Mouse (Mus musculus) intestine, embryonic 14.5 days (tissue): ENCODE results near the gene Sin3a. TPM values are rescaled to one million over a fixed set of nuclear protein-coding genes. Genes with fewer than 3 reads are reported as not detected.

Experiments used
- ATAC-seq: fragments of 200-750 bp; cut with Nextera tagmentation; replicated peaks from 2 replicates; pipeline ENCODE4 v1.8.0; 2017; ENCODE audit warnings: low read depth, moderate number of reproducible peaks, moderate TSS enrichment, moderate library complexity; ENCODE audit not compliant: low FRiP score, low TSS enrichment
- DNase-seq: peaks from one replicate; pipeline ENCODE4 v3.0.0-alpha.2; 2018; ENCODE audit warnings: low spot score
- H3K27ac ChIP-seq: fragments of 300-500 bp; sonication (generic); 2 replicates; pipeline ENCODE4 v1.5.1; 2014; ENCODE audit warnings: low read depth, mild to moderate bottlenecking, control low read depth
- H3K27me3 ChIP-seq: fragments of 300-500 bp; sonication (generic); replicated peaks from 2 replicates; pipeline ENCODE4 v1.6.1; 2014; ENCODE audit warnings: low read length, control low read depth; ENCODE audit not compliant: control insufficient read depth, insufficient read depth
- H3K36me3 ChIP-seq: fragments of 300-500 bp; sonication (generic); 2 replicates; pipeline ENCODE4 v1.6.1; 2014; ENCODE audit warnings: low read length, control low read depth; ENCODE audit not compliant: control insufficient read depth, insufficient read depth
- H3K4me1 ChIP-seq: fragments of 300-500 bp; sonication (generic); replicated peaks from 2 replicates; pipeline ENCODE4 v1.6.1; 2014; ENCODE audit warnings: low read length, control low read depth, mixed read lengths; ENCODE audit not compliant: control insufficient read depth, insufficient read depth
- H3K4me2 ChIP-seq: fragments of 300-500 bp; sonication (generic); 2 replicates; pipeline ENCODE4 v1.6.1; 2014; ENCODE audit warnings: low read length
- H3K4me3 ChIP-seq: fragments of 300-500 bp; sonication (generic); 2 replicates; pipeline ENCODE4 v1.5.1; 2014; ENCODE audit warnings: low read depth, low read length, control low read depth, mixed read lengths
- H3K9ac ChIP-seq: fragments of 300-500 bp; sonication (generic); 2 replicates; pipeline ENCODE4 v1.6.1; 2014; ENCODE audit warnings: mild to moderate bottlenecking, low read length
- H3K9me3 ChIP-seq: fragments of 300-500 bp; sonication (generic); 2 replicates; pipeline ENCODE4 v1.6.1; 2016; ENCODE audit warnings: low read length, control low read depth; ENCODE audit not compliant: control insufficient read depth
- WGBS: fragments of 180-500 bp; shearing (Covaris S2); extraction: QIAGEN DNeasy Blood & Tissue Kit; methylation state at CpG from one replicate; pipeline ENCODE4 v1.1.7; 2014; 5-methylcytosine and 5-hydroxymethylcytosine counted together
- polyA plus RNA-seq: library from polyadenylated mRNA; unstranded; fragments of >200 nt; fragmentation: Nextera tagmentation; extraction: Ambion mirVana; gene quantifications from 2 replicates; pipeline ENCODE4 v1.2.1, GENCODE M21; 2014

Gene Sin3a
- polyA plus RNA-seq, 1 experiment from 2014 or later: 42.1 TPM

DNA sequence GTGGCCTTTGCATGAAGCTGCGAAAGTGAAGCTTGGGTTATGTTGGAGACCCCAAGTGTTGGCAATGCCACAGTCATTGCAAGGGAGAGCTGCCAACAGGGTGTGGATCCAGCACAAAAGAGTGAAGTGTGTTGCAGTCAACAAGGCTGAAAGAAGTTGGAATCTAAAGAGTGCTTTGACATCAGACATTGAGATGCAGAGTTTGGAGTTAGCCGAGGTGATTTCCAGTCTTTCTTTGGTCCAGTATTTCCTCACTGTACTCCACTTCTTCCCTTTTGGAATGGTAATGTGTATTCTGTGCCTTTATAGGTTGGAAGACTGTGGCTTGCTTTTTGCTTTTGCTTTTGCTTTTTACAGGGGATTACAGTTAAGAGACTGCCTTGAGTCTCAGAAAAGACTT, 94.3 kb downstream of the Sin3a start:
- Histone ChIP-seq H3K27me3 (no peaks in the 10 kb centered on the region), H3K9me3 (no peaks in the 10 kb centered on the region), H3K27ac (no peak overlapping the region), H3K4me2 (no peak overlapping the region), H3K4me3 (no peak overlapping the region), H3K9ac (no peak overlapping the region), H3K36me3 (no peaks in the 10 kb centered on the region), H3K4me1 (no peaks in the 10 kb centered on the region)
- 93% methylated on average over 2 of the region's 2 CpGs for WGBS
- ATAC-seq (no peak), DNase-seq (no peak)

DNA sequence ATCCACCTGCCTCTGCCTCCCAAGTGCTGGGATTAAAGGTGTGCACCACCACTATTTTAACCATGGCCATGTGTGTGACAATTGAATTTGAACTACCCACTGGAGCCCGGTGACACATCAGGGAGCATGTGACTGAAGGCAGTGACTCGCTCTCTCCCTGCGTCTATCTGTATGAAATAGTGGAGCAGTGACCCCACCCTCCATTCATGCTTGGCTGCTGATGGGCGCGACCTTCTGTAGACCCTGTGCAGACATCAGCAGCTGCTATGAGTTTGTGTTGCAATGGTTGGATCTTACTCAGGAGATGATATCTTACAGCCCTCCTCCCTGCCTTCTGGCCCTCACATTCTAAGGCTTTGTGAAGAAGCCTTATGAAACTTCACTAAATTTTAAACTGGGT, 96.6 kb downstream of the Sin3a start:
- Histone ChIP-seq H3K4me2 (no peak overlapping the region), H3K9me3 (no peaks in the 10 kb centered on the region), H3K4me1 (no peaks in the 10 kb centered on the region), H3K4me3 (no peak overlapping the region), H3K27me3 (no peaks in the 10 kb centered on the region), H3K27ac (no peak overlapping the region), H3K36me3 (no peaks in the 10 kb centered on the region), H3K9ac (no peak overlapping the region)
- DNase-seq (no peak), ATAC-seq (no peak)
- 80% methylated on average over 5 of the region's 5 CpGs for WGBS

Other genes starting within 250 kb of the Sin3a start
- gene Odf3l1, start 207.4 kb upstream of the Sin3a start, polyA plus RNA-seq: 1.6 and 1.8 TPM in 2 replicates
- 17.6 and 21.0 TPM in 2 replicates for gene Cspg4, start 207.0 kb upstream of the Sin3a start, polyA plus RNA-seq
- 5.1 and 5.8 TPM in 2 replicates for gene Snx33, start 143.7 kb upstream of the Sin3a start, polyA plus RNA-seq
- 79.9 and 82.5 TPM in 2 replicates for gene Imp3, start 134.6 kb upstream of the Sin3a start, polyA plus RNA-seq
- gene Snupn, start 121.2 kb upstream of the Sin3a start, polyA plus RNA-seq: 14.2 and 16.5 TPM in 2 replicates
- 23.5 and 24.0 TPM in 2 replicates for gene Ptpn9, start 77.1 kb upstream of the Sin3a start, polyA plus RNA-seq
- gene Man2c1, start 58.6 kb downstream of the Sin3a start, polyA plus RNA-seq: 35.4 and 41.8 TPM in 2 replicates
- gene Neil1, start 76.3 kb downstream of the Sin3a start, polyA plus RNA-seq: 6.3 and 7.8 TPM in 2 replicates
- 94.0 and 107 TPM in 2 replicates for gene Commd4, start 86.3 kb downstream of the Sin3a start, polyA plus RNA-seq
- gene Trcg1, start 164.5 kb downstream of the Sin3a start, polyA plus RNA-seq: not detected in 2 replicates
- 41.2 and 42.1 TPM in 2 replicates for gene 1700017B05Rik, start 190.6 kb downstream of the Sin3a start, polyA plus RNA-seq